Mouse (Mus musculus) heart, adult 2 months (tissue): ENCODE data around the gene Apba2.

Experiments used
- CTCF ChIP-seq: fragments of 200-600 bp; IDR thresholded peaks from 2 replicates; pipeline ENCODE4 v1.8.1; 2022; ENCODE audit warnings: antibody characterized with exemption, mild to moderate bottlenecking, moderate library complexity
- EP300 ChIP-seq: fragments of 200-500 bp; IDR thresholded peaks from 2 replicates; pipeline ENCODE4 v1.6.1; 2011; ENCODE audit warnings: low read depth, low read length, control low read depth; ENCODE audit not compliant: insufficient read depth
- POLR2A ChIP-seq: fragments of 200-500 bp; IDR thresholded peaks from 2 replicates; pipeline ENCODE4 v1.6.1; 2011; ENCODE audit warnings: mild to moderate bottlenecking, low read depth, low read length, control low read depth; ENCODE audit not compliant: insufficient read depth

DNA sequence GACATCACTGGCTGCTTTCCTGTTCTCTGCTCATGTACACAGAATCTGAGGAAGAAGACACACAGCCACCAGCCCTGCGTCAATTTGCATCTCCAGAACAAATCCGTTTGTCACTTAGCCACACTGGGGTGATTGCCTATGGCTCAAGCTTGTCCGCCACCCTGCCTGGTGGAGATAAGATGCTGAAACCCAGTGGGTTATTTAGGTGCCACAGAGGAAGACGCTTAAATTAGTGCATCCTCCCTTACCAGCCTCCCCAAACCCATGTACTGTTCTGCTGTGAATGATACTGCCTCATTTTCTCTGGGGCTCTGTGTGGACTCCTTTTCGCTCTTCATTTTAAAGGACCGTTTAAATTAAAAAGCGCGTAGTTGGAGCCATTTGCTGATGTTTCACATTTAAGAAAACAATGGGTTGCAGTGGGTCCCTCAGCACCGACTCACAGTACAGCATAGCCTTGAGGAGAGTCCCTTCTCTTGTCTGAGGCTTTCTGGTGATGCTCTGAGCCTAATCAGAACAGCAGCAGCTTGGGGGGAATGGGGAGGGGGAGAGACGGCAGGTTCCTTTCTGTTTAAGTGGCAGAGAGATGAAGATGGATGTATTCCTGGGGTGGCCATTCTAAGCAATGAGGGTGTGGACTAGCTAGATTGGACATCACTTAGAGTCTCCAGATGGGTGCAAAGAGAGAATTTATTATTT is 38.1 kb downstream of the Apba2 start:
- no peak for TF ChIP-seq EP300
- no peak for TF ChIP-seq CTCF
- no peak for TF ChIP-seq POLR2A
